Mouse (Mus musculus): ENCODE data around the gene Rad54l2.
A peak's percentile ranks its signal among the peaks of the same experiment; 100 is the strongest.

Rad54l2 gene

GRCm38 (mm10) chr9:106788812-106789321, at the start of gene Rad54l2:
TSS of gene Rad54l2 (minus strand) at chr9:106789194.
- peak; percentile 92 to 94 for DNase-seq

DNA sequence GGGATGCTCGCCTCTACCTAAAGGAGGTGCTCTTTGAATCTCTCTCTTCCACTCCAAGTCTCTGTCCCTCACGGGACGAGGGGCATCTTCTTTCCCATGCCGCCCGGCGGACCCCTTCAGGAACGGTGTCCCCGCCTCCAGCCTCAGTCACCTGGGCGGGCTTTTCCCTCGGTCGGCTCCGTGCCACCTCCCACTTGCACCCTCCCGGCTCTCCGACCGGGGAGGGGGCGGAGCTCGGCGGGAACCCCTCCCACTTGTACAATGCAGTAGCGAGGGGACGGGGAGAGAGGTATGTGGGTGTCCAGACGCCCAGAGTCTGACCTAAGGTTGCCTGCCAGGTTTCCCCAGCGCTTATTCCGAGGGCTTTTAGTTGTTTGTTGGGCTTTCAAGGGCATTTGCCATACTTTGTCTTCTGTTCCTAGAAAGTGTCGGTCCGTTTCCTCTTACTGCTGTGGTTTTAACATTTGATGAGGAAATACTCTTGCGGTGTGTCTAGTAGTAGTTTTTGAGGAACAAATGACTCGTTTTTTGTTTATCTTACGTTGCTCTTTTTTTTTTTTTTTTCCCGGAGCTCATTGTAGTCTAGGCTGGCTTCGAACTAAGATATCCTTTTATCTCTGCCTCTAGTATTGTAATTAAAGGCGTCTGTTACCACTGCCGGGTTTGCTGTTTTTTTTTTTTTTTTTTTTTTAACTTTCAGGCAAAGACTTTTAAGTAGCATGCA, 33.5 kb upstream of the Rad54l2 start:
- peak; percentile 92 to 95 for DNase-seq

GRCm38 (mm10) chr9:106821618-106822380, 32.8 kb upstream of the Rad54l2 start, which contains the start of gene Dcaf1:
TSS of gene Dcaf1 (plus strand) at chr9:106821874.
- DNase-seq: peak; percentile 93 to 97

GRCm38 (mm10) chr9:106821050-106821617, 32.1 kb upstream of the Rad54l2 start:
- peak in 1 of 2 experiments; percentile 6 for DNase-seq

DNA sequence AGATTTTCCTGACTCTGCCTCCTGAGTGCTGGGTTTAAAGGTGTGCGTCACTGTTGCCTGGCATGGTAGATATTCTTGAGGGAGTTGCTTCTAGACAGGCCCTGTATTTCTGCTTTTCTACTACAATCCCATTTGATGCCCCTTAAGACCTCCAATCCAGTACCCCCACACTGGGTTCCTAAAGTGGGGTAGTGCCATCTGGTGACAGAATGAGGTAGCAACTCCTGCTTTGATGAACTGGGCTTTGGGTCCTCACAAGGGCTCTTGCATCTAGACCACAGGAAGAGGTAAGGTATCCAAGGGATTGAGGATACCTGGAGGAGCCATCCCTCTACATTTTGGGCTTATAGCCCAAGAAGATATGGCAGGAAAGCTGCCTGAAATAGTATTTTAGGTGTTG, 30.2 kb upstream of the Rad54l2 start:
- peak; percentile 28 to 30 for DNase-seq

DNA sequence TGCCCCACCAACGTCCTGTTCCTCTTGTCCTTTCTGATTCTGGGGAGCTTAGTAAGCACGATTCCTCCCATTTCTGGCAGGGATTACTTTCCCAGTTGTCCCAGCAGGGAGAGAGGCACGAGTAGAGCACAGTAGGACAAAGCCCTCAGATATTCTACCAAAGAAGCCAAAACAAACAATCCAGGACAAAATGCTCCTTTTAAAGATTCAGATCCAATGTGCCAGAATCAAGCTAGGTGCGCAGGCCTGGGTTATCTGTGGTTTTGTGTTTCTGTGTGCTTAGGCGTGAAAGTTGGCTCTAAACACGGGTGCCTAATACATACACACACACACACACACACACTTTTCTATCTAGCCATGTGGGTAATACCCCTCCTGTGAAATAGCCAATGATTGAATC, 29.2 kb upstream of the Rad54l2 start:
- no peak for DNase-seq

- no peak for DNase-seq
Measured at GRCm38 (mm10) chr9:106806503-106806902, 17.5 kb upstream of the Rad54l2 start.

- DNase-seq: peak in 1 of 2 experiments; percentile 21
Measured at GRCm38 (mm10) chr9:106790831-106791230, 1.8 kb upstream of the Rad54l2 start.

DNA sequence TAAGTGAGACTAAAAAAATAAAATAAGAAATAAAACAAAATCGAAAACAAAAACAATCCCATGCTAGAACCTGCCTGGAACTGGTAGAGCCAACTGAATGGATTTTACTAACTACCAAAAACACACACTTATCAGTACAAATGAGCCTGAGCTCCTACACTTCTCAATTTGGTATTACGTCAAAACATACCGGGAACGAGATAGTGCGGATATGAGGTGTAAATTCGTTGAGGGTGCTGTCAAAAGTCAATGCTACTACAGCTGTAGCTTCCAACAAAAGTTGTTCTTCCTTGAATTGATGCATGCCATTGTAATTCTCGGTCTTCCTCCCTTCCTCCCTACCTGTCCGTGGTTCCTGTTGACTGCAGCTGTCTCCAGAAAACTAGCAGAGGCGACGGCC, 369 bp upstream of the Rad54l2 start:
- peak in 1 of 2 experiments; percentile 19 for DNase-seq

- peak; percentile 13 to 34 for DNase-seq
Measured at GRCm38 (mm10) chr9:106787979-106788811, 799 bp downstream of the Rad54l2 start.

GRCm38 (mm10) chr9:106785206-106785605, 3.8 kb downstream of the Rad54l2 start:
- DNase-seq: no peak

DNA sequence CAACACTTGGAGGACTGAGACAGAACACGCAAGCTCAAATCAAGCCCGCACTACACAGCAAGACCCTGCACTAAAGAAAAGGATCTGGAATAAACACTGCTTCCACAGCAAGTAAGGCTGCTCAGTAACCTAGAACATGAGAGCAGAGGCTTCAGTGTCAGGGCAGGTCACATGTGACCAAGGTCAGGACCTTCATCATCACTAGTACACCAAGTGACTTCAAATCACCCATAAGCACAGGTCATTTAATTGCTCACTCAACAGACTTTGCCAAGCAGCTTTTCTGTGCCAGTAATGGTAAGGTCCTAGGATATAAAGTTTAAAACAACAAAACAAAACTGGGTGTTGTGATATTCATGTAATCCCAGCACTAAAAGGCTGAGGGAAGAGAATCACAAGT, 5.4 kb downstream of the Rad54l2 start:
- DNase-seq: no peak

DNA sequence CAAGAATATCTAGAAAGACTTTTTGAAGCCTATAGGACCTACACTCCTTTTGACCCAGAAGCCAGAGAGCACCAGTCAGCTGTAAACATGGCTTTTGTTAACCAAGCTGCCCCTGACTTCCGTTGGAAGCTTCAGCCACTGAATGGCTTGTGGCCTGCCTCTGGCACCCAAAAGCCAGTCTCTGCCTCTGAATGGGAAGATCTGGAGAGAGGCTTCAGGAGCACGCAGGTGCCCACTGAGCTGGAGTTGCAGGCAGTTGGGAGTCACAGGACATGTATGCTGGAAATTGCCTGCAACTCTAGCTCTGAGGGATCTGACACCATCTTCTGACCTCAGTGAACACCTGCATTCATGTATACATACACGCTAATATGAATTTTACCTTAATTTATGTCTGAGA, 8.9 kb downstream of the Rad54l2 start:
- no peak for DNase-seq

GRCm38 (mm10) chr9:106778319-106778718, 10.7 kb downstream of the Rad54l2 start:
- DNase-seq: no peak

DNA sequence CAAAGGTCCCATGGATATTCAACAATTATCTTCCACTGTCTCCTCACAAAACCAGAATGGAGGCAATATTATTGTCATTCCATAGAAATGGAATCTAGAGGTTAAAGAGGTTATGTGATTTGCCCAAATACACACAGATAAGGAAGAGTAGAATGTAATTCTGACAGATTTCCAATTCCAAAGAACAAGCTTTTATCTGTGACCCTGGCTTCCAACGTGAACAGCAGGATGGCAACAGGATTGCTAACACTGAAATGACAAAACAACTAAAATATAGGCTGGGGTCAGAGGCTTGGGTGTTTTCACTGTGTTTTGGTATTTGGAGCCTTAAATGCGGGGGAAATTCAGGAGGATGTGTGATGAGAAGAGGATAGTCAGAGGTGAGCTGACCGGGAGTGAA, 11.6 kb downstream of the Rad54l2 start:
- DNase-seq: no peak

GRCm38 (mm10) chr9:106776116-106776515, 12.9 kb downstream of the Rad54l2 start:
- no peak for DNase-seq

GRCm38 (mm10) chr9:106771770-106772169, 17.2 kb downstream of the Rad54l2 start:
- DNase-seq: no peak

DNA sequence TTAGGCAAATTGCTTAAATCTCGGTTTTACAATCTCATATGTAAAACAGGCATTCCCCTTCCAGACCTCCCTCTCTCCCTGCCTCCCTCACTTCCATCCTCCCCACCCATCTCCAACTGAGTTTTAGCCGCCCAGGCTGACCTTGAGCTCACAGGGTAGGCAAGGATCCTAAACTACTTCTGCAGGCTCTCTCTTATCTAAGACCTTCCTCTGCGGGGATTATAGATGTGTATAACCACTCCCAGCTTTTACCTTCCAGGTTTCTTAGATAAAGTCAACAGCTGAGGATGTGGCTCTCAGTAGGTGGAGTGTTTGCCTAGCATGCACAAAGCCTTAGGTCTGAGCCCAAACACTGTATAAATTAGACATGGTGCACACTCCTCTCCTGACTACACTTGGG, 18.8 kb downstream of the Rad54l2 start:
- no peak for DNase-seq

DNA sequence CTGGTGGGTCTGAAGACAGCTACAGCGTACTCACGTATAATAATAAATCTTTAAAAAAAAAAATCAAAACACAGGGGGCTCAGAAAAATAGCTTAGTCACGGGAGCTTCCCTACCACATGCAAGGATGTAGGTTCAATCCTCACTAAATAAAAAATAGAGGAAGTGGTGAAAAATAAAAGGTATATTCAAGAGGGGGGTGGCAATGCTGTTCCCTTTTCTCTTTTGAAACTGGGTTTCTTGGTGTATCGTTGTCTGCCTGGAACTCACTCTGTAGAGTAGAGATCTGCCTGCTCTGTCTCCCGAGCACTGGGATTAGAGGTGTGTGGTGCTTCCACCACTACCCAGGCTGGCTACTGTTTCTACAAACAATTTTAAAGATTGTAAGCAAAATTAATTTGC, 19.2 kb downstream of the Rad54l2 start:
- no peak for DNase-seq

DNA sequence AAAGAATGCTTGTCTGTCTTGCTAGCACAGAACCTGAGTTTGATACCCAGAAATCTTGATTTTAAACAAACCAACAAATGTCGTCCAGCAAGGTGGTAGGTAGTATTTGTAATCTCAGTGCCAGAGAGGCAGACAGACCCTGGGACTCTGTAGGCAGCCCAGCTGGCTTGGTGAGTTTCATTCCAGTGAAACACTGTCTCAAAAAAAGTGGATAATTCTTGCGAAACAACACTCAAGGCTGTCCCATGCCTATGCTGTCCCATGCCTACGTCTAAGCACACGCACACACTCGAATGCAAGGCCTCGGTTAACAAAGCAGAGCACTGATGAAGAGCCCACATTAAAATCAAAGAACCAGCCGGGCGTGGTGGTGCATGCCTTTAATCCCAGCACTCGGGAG, 32.6 kb downstream of the Rad54l2 start:
- no peak for DNase-seq

- DNase-seq: no peak
Measured at GRCm38 (mm10) chr9:106755776-106756175, 33.2 kb downstream of the Rad54l2 start.

GRCm38 (mm10) chr9:106754311-106754710, 34.7 kb downstream of the Rad54l2 start:
- DNase-seq: no peak

DNA sequence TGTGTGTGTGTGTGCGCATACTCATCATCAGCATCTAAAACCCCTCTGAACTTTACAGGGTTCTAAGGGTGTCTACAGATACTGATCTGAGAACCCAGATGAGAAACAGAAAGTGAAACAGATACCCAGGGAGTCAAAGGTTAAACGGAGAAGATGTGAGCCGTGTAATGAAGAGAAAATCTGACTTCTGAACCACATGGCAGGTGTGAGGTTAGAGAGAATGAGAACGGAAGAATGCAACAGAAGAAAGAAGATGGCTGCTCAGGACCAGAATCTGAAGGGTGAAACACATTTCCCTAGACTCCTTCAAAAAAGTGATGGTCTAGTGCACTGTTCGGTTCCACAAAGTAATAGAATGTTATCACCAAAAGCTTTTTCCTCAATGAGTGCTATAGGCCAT, 36.9 kb downstream of the Rad54l2 start:
- no peak for DNase-seq

Measured in kidney, postnatal 4 days (tissue).